Mouse (Mus musculus) liver, postnatal 0 days (tissue): ENCODE measurements at regions not wholly inside any gene's neighbourhood (a gene's known extent, or its start where the extent isn't known, plus 50 kb on each side); places are given as distances from the start of the nearest gene placed in this dataset.

Source experiments
- ATAC-seq: fragments of 200-750 bp; cut with Nextera tagmentation; 2 replicates; pipeline ENCODE4 v1.8.0; 2017; ENCODE audit warnings: mild to moderate bottlenecking, moderate library complexity
- DNase-seq: peaks from one replicate; pipeline ENCODE4 v3.0.0-alpha.2; 2016
- H3K27ac ChIP-seq: fragments of 300-500 bp; sonication (generic); 2 replicates; pipeline ENCODE4 v1.5.1; 2014; ENCODE audit warnings: antibody characterized with exemption, moderate library complexity, mild to moderate bottlenecking, low read depth
- H3K27me3 ChIP-seq: fragments of 300-500 bp; sonication (generic); 2 replicates; pipeline ENCODE4 v1.6.1; 2014; ENCODE audit warnings: low read length, control low read depth, mixed read lengths; ENCODE audit not compliant: insufficient read depth
- H3K36me3 ChIP-seq: fragments of 300-500 bp; sonication (generic); replicated peaks from 2 replicates; pipeline ENCODE4 v1.6.1; 2014; ENCODE audit warnings: mild to moderate bottlenecking, control low read depth, low read length, moderate library complexity, mixed read lengths; ENCODE audit not compliant: insufficient read depth
- H3K4me1 ChIP-seq: fragments of 300-500 bp; sonication (generic); 2 replicates; pipeline ENCODE4 v1.6.1; 2014; ENCODE audit warnings: antibody characterized with exemption, mild to moderate bottlenecking, control low read depth; ENCODE audit not compliant: insufficient read depth
- H3K4me2 ChIP-seq: fragments of 300-500 bp; sonication (generic); 2 replicates; pipeline ENCODE4 v1.6.1; 2014; ENCODE audit warnings: low read depth, mild to moderate bottlenecking, low read length, moderate library complexity, mixed read lengths
- H3K4me3 ChIP-seq: fragments of 300-500 bp; sonication (generic); 2 replicates; pipeline ENCODE4 v1.5.1; 2014; ENCODE audit warnings: low read depth, low read length
- H3K9ac ChIP-seq: fragments of 300-500 bp; sonication (generic); replicated peaks from 2 replicates; pipeline ENCODE4 v1.6.1; 2014; ENCODE audit warnings: mild to moderate bottlenecking, moderate library complexity
- H3K9me3 ChIP-seq: fragments of 300-500 bp; sonication (generic); 2 replicates; pipeline ENCODE4 v1.6.1; 2016; ENCODE audit warnings: mild to moderate bottlenecking, control low read depth, low read length, mixed read lengths
- CTCF ChIP-seq: sonication (generic); IDR thresholded peaks from 2 replicates; pipeline ENCODE4 v1.5.1; 2016; ENCODE audit warnings: antibody characterized with exemption, low read depth
- EP300 ChIP-seq: IDR thresholded peaks from 2 replicates; pipeline ENCODE4 v1.6.1; 2016; ENCODE audit warnings: antibody characterized with exemption, low read depth, mild to moderate bottlenecking
- WGBS: fragments of 180-500 bp; shearing (Covaris S2); extraction: QIAGEN DNeasy Blood & Tissue Kit; methylation state at CpG from one replicate; pipeline ENCODE4 v1.1.7; 2014; ENCODE audit not compliant: insufficient replicate concordance; 5-methylcytosine and 5-hydroxymethylcytosine counted together

DNA sequence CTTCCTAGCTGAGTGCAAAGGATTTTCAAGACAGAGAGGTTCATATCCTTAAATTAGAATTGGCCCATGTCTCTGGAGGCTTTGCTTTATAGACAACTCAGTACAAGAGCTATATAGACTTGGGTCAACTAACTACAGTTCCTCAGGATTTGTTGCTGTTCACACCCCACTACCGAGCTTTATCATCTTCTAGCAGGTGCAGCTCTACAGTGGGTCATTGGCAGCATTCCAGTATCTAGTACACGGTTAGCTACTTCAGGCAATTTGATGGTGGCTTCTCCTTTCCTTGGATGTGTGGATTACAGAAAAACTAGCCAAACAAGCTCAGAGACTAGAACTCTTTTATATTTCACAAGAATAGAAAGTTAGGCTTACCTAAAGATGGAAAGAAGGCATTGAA is 282.3 kb downstream of the Insc start:
- H3K27ac ChIP-seq: no peak overlapping the region
- no peaks in the 10 kb centered on the region for H3K9me3 ChIP-seq
- ATAC-seq (no peak), DNase-seq (no peak)
- H3K4me2 ChIP-seq: no peak overlapping the region
- no peaks in the 10 kb centered on the region for H3K36me3 ChIP-seq
- no peaks in the 10 kb centered on the region for H3K4me1 ChIP-seq
- H3K9ac ChIP-seq: no peak overlapping the region
- no peak for TF ChIP-seq CTCF
- no peak for TF ChIP-seq EP300
- 58% methylated on average over 2 of the region's 2 CpGs for WGBS
- no peak overlapping the region for H3K4me3 ChIP-seq
- no peaks in the 10 kb centered on the region for H3K27me3 ChIP-seq

DNA sequence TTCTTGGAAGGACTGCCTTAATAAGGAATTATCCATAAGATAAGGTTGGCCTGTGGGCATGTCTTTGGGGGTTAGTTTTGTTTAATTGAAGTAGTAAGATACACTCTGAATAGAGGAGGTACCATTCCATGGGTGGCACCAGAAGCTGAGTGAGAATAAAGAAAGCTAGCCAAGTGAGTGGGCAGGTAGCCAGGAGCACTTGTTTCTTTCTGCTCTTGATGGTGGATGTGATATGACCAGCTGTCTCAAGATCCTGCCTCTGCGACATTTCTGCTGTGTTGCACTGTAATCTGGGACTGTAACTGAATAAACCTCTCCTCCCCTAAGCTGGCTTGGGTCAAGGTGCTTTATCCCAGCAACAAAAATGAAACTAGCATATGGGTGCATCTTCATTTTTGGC is 284.2 kb downstream of the Insc start:
- DNase-seq (no peak), ATAC-seq (no peak)
- WGBS: 68% methylated on average over 1 of the region's 1 CpGs
- Histone ChIP-seq H3K9ac (no peak overlapping the region), H3K27ac (no peak overlapping the region), H3K4me2 (no peak overlapping the region), H3K9me3 (no peaks in the 10 kb centered on the region), H3K27me3 (no peaks in the 10 kb centered on the region), H3K4me1 (no peaks in the 10 kb centered on the region), H3K4me3 (no peak overlapping the region), H3K36me3 (no peaks in the 10 kb centered on the region)
- no peak for TF ChIP-seq CTCF
- TF ChIP-seq EP300: no peak

DNA sequence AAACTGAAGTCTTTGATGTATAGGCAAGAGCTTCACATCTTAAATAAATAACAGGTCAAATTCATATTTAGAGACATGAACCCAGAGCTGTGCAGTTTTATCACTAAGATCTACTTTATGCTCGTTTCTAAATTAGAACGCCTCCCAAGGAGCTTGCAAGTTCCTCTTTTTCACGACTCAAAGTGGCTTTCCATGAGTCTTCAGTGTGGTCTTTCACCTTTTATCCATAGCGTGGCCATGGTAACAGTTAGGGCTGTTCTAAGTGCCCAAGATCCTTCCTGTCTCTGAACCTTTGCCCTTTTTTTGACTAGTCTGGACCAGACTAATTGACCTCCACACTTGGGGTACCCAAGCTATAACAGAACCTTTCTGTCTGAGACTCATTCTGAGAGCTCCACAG is 290.5 kb downstream of the Insc start:
- Histone ChIP-seq H3K9ac (no peak overlapping the region), H3K4me1 (peaks cover 7% of the 10 kb centered on the region), H3K36me3 (no peaks in the 10 kb centered on the region), H3K27me3 (no peaks in the 10 kb centered on the region), H3K4me3 (no peak overlapping the region), H3K27ac (no peak overlapping the region), H3K4me2 (no peak overlapping the region), H3K9me3 (no peaks in the 10 kb centered on the region)
- TF ChIP-seq EP300: no peak
- no peak for TF ChIP-seq CTCF
- DNase-seq: no peak
- ATAC-seq: no peak
- 33% methylated on average over 4 of the region's 4 CpGs for WGBS

DNA sequence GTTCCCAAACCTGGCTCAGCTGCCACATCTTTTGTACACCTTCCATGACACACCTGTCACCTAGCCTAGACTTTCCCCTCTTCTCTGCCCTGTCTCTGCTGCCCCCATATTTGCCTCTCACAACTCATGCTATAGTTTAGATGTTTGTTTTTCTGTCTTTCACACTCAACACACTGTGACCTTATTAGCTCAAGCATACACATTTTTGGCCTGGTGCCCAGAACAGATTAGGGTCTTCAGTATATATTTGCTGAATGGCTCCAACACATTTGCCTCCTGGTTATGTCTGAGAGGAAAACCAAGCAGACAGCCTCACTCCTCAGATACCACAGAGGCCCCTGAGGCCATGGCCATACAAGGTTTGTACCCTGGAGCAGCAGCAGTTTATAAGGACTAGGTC is 312.0 kb downstream of the Insc start:
- DNase-seq (no peak), ATAC-seq (no peak)
- no peak for TF ChIP-seq EP300
- no peak for TF ChIP-seq CTCF
- Histone ChIP-seq H3K4me3 (no peak overlapping the region), H3K9me3 (no peaks in the 10 kb centered on the region), H3K36me3 (no peaks in the 10 kb centered on the region), H3K27me3 (no peaks in the 10 kb centered on the region), H3K4me2 (no peak overlapping the region), H3K9ac (no peak overlapping the region), H3K4me1 (no peaks in the 10 kb centered on the region), H3K27ac (no peak overlapping the region)

DNA sequence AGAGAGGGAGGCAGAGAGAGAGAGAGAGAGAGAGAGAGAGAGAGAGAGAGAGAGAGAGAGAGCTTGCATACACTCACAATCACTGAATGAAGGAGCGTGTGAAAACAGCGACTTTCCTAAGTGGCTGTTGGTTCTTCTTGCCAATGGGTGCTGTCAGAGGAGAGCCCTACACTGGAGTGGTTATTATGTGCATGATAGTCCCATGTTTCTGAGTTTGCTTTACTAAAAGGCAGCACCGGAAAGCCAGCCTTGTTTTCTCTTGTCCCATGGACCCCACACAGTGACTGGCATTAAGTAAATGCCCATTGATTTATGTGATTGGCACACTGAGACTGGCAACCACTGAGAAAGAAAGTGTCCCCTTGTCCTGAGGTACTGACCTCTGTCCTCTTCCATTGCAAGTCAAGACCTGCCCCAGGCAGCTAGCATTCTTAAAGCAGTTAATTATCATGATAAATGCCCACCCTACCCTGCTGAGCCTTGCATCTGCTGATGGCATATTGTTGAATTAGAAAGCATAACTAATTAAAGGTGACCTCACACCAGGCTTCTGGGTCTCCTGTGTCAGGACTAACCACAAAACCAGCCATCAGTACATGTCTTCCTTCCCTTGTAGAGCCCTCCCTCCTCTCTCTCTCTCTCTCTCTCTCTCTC is 313.6 kb downstream of the Insc start:
- H3K9me3 ChIP-seq: no peaks in the 10 kb centered on the region
- H3K4me3 ChIP-seq: no peak overlapping the region
- no peak for TF ChIP-seq CTCF
- TF ChIP-seq EP300: no peak
- DNase-seq (no peak), ATAC-seq (no peak)
- H3K9ac ChIP-seq: no peak overlapping the region
- no peaks in the 10 kb centered on the region for H3K4me1 ChIP-seq
- H3K4me2 ChIP-seq: no peak overlapping the region
- no peak overlapping the region for H3K27ac ChIP-seq
- 62% methylated on average over 3 of the region's 3 CpGs for WGBS
- no peaks in the 10 kb centered on the region for H3K36me3 ChIP-seq
- H3K27me3 ChIP-seq: no peaks in the 10 kb centered on the region

DNA sequence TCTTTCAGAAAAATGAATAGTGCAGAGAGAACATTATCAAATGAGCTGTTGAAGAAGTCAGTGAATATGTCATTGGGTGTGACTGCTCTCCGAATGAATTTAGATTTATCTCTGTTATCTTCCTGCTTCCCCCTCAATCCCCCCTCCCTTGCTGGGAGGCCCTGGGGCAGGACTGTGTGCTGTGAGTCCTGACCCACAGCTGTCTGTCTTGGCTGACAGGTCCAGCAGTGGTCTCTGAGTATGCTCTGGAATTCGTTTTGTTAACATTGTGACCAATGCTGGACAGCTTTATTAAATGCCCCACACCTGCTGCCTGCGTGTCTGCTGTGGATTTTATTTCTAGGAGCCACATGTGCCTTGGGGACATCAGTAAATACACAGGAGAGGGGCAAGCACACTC is 314.2 kb downstream of the Insc start:
- 28% methylated on average over 3 of the region's 3 CpGs for WGBS
- no peak for ATAC-seq
- Histone ChIP-seq H3K9ac (no peak overlapping the region), H3K27ac (no peak overlapping the region), H3K4me3 (no peak overlapping the region), H3K9me3 (no peaks in the 10 kb centered on the region), H3K27me3 (no peaks in the 10 kb centered on the region), H3K4me1 (no peaks in the 10 kb centered on the region), H3K36me3 (no peaks in the 10 kb centered on the region), H3K4me2 (no peak overlapping the region)
- DNase-seq: no peak
- TF ChIP-seq EP300 (no peak), CTCF (no peak)

DNA sequence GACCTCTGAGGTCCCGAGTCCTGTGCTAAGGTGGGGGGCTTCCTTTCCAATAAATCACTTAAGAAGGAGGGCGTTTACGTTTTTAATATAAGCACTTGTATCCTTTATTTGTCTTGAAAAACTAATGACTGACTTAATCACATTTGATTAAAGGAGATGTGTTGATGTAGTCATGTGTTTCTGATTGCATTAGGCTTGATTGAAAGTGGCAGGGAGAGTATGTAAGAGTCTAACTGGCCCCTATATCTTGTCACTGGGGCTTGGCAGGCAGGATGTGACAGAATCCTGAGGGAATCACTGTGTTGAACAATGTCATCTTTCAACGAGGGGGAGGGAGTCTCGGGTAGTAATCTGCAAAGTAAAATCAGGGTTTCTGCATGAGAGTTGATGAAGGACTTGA is 316.7 kb downstream of the Insc start:
- no peak overlapping the region for H3K27ac ChIP-seq
- H3K36me3 ChIP-seq: no peaks in the 10 kb centered on the region
- 58% methylated on average over 5 of the region's 5 CpGs for WGBS
- H3K4me2 ChIP-seq: no peak overlapping the region
- no peak overlapping the region for H3K9ac ChIP-seq
- no peaks in the 10 kb centered on the region for H3K27me3 ChIP-seq
- H3K4me1 ChIP-seq: no peaks in the 10 kb centered on the region
- no peak for DNase-seq
- TF ChIP-seq CTCF (no peak), EP300 (no peak)
- ATAC-seq: no peak
- no peak overlapping the region for H3K4me3 ChIP-seq
- H3K9me3 ChIP-seq: no peaks in the 10 kb centered on the region
